Mouse (Mus musculus) liver, embryonic 14.5 days (tissue): Measurements from ENCODE around the gene Armh1.

ENCODE experiments used
- CTCF ChIP-seq: IDR thresholded peaks from 2 replicates; pipeline ENCODE4 v1.5.1; 2016; ENCODE audit warnings: antibody characterized with exemption, low read depth, control low read depth
- EP300 ChIP-seq: IDR thresholded peaks from 2 replicates; pipeline ENCODE4 v1.6.1; 2016; ENCODE audit warnings: antibody characterized with exemption, low read depth

DNA sequence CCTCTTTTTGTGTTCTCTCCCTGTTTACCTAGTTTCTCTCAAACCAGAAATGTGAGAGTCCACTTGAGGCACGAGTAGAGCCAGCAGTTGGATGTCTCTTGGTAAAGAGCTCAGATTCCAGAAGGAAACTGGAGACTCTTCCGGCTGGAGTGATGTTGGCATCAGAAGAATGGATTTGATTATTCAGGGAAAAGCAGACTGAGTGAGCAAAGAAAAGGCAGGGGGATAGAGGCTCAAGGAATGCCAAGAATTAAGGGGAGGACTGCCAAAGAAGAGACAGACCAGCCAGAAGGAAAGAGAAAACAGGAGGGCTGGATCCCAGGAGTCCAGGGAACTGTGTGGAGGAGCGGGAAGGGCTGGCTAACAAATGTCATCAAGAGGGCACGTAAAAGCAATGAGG is 16.1 kb downstream of the Armh1 start:
- TF ChIP-seq EP300 (no peak), CTCF (no peak)
